Mouse (Mus musculus) 3134 (cell line): ENCODE data around the gene Phactr2.

Experiments
- DNase-seq: peaks from one replicate; pipeline ENCODE4 v3.0.0-alpha.2; 2011; ENCODE audit warnings: low spot score; ENCODE audit not compliant: insufficient read length; ENCODE audit errors: extremely low read depth

Gene Phactr2

GRCm38 (mm10) chr10:13180211-13180610 is 294.0 kb downstream of the Phactr2 start:
- no peak for DNase-seq

GRCm38 (mm10) chr10:13177973-13178624 is 296.1 kb downstream of the Phactr2 start, which contains the start of gene Zc2hc1b:
TSS of gene Zc2hc1b (minus strand) at chr10:13178023.
- no peak for DNase-seq

- no peak for DNase-seq
These were observed 298.3 kb downstream of the Phactr2 start for GRCm38 (mm10) chr10:13175866-13176265.

GRCm38 (mm10) chr10:13172798-13173221 is 301.4 kb downstream of the Phactr2 start:
- no peak for DNase-seq

GRCm38 (mm10) chr10:13171461-13171860 is 302.8 kb downstream of the Phactr2 start:
- no peak for DNase-seq

- DNase-seq = no peak
These were observed 303.3 kb downstream of the Phactr2 start for GRCm38 (mm10) chr10:13170739-13171448.

GRCm38 (mm10) chr10:13168461-13168860 is 305.8 kb downstream of the Phactr2 start:
- DNase-seq = no peak

GRCm38 (mm10) chr10:13162031-13162430 is 312.2 kb downstream of the Phactr2 start:
- DNase-seq = no peak

GRCm38 (mm10) chr10:13160913-13161312 is 313.3 kb downstream of the Phactr2 start:
- no peak for DNase-seq
